Mouse (Mus musculus): ENCODE data around the gene Meaf6. TPM values are rescaled to one million over a fixed set of nuclear protein-coding genes. Genes with fewer than 3 reads are reported as not detected.

The Meaf6 gene
- polyA plus RNA-seq, 1 experiment from 2014 or later: 23.0 TPM

- 41% methylated on average over 3 of the region's 3 CpGs for WGBS
- H3K4me2 ChIP-seq (replicated peaks; ENCODE audit: low read depth): no peak overlapping the region
- peak overlapping the region; percentile 57; the same call in 1 of the 2 replicates for H3K27ac ChIP-seq (ENCODE audit: low read depth, low read length)
- no peaks in the 10 kb centered on the region for H3K9me3 ChIP-seq (ENCODE audit: control insufficient read depth)
- ATAC-seq: peak; percentile 78
- 0 out of 2 replicates have a peak, but pooled peaks cover 8% of the 10 kb centered on the region for H3K27me3 ChIP-seq (replicated peaks; ENCODE audit: control insufficient read depth, insufficient read depth, low read length)
- H3K9ac ChIP-seq (ENCODE audit: low read depth, low read length): no peak overlapping the region
- no peaks in the 10 kb centered on the region for H3K36me3 ChIP-seq (ENCODE audit: control insufficient read depth, insufficient read depth)
- TF ChIP-seq CTCF (IDR thresholded peaks at IDR 0.05; ENCODE audit: low read depth): 0 out of 2 replicates have a peak, but pooled peaks have one; percentile 7
- H3K4me1 ChIP-seq (replicated peaks; ENCODE audit: control insufficient read depth, insufficient read depth, low read length): no peaks in the 10 kb centered on the region
- no peak overlapping the region for H3K4me3 ChIP-seq (ENCODE audit: low read depth, low read length)
Observed at GRCm38 (mm10) chr4:125157322-125157721, 72.4 kb downstream of the Meaf6 start.

DNA sequence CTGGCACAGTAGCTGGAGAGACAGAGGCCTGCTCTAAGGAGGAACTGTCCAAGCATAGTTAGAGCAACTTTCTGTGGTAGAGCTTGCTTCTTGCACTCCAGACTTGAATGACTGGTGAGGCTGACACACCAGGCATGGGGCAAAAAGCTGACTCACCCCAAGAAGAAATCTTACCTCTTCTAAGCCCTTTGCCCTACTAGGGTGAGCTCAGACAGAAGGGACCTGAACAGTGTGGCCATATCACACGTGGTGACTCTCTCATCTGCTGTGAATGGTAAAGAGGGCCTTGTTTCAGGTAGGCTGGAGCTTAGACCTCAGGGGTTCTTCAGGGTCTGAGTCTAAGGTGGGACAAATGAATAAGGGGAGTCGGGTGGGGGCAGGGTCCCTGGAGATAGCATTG, 73.1 kb downstream of the Meaf6 start:
- H3K9ac ChIP-seq (ENCODE audit: low read depth, low read length): no peak overlapping the region
- WGBS: 66% methylated on average over 2 of the region's 2 CpGs

DNA sequence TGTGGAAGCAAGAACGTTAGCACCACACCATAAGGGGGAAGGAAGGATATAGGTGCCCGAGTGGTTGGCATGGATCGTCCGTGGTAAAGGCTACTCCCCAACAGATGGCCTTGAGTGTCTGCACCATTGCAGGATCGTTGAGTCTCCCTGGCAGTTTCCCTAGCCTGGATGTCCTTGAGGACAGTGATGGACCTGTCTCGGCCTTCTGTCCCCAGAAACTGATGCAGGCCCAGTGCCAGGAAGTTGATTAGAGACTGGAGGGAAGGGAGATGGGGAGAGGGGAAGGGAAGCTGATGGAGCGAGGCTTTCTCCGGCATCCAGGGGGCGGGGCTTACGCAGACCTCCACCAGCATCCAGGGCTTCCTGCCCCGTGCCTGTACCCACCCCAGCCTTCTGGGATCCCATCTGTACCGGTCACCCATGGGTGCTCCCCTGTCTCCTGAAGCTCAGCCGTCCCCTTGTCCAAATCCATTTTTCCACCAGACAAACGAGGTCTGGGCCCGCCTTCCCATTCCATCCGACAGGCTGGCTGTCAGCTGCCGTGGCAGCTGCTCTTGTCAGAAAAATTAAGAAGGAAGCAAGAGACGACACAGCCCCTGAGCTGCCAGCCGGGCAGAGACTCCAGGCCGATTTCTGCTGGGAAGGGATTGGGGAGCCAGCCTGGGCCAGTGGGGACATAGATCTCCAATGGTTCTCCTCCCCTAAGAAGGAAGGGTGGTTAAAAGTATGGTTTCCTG, 73.8 kb downstream of the Meaf6 start:
- H3K4me2 ChIP-seq (replicated peaks; ENCODE audit: low read depth): no peak overlapping the region
- no peaks in the 10 kb centered on the region for H3K4me1 ChIP-seq (replicated peaks; ENCODE audit: control insufficient read depth, insufficient read depth, low read length)
- H3K9me3 ChIP-seq (ENCODE audit: control insufficient read depth): no peaks in the 10 kb centered on the region
- H3K36me3 ChIP-seq (ENCODE audit: control insufficient read depth, insufficient read depth): no peaks in the 10 kb centered on the region
- no peak for TF ChIP-seq CTCF (IDR thresholded peaks at IDR 0.05; ENCODE audit: low read depth)
- H3K4me3 ChIP-seq (ENCODE audit: low read depth, low read length): no peak overlapping the region
- 0 out of 2 replicates have a peak, but pooled peaks cover 8% of the 10 kb centered on the region for H3K27me3 ChIP-seq (replicated peaks; ENCODE audit: control insufficient read depth, insufficient read depth, low read length)
- no peak overlapping the region for H3K27ac ChIP-seq (ENCODE audit: low read depth, low read length)
- no peak overlapping the region for H3K9ac ChIP-seq (ENCODE audit: low read depth, low read length)
- WGBS: 65% methylated on average over 20 of the region's 20 CpGs
- ATAC-seq: no peak

More for the DNA sequence above, 73.1 kb downstream of the Meaf6 start:
- Histone ChIP-seq H3K4me3 (ENCODE audit: low read depth, low read length) (no peak overlapping the region), H3K36me3 (ENCODE audit: control insufficient read depth, insufficient read depth) (no peaks in the 10 kb centered on the region), H3K27ac (ENCODE audit: low read depth, low read length) (peak overlapping the region; percentile 57; the same call in 1 of the 2 replicates), H3K4me1 (replicated peaks; ENCODE audit: control insufficient read depth, insufficient read depth, low read length) (no peaks in the 10 kb centered on the region), H3K4me2 (replicated peaks; ENCODE audit: low read depth) (no peak overlapping the region), H3K27me3 (replicated peaks; ENCODE audit: control insufficient read depth, insufficient read depth, low read length) (0 out of 2 replicates have a peak, but pooled peaks cover 8% of the 10 kb centered on the region), H3K9me3 (ENCODE audit: control insufficient read depth) (no peaks in the 10 kb centered on the region)
- peak; percentile 58 for ATAC-seq
- no peak for TF ChIP-seq CTCF (IDR thresholded peaks at IDR 0.05; ENCODE audit: low read depth)

- H3K4me1 ChIP-seq (replicated peaks; ENCODE audit: control insufficient read depth, insufficient read depth, low read length): no peaks in the 10 kb centered on the region
- H3K36me3 ChIP-seq (ENCODE audit: control insufficient read depth, insufficient read depth): no peaks in the 10 kb centered on the region
- H3K9me3 ChIP-seq (ENCODE audit: control insufficient read depth): no peaks in the 10 kb centered on the region
- 6% methylated on average over 19 of the region's 19 CpGs for WGBS
- no peak overlapping the region for H3K9ac ChIP-seq (ENCODE audit: low read depth, low read length)
- H3K4me2 ChIP-seq (replicated peaks; ENCODE audit: low read depth): peak overlapping the region; percentile 55
- no peak overlapping the region for H3K27ac ChIP-seq (ENCODE audit: low read depth, low read length)
- ATAC-seq: peak; percentile 55
- H3K27me3 ChIP-seq (replicated peaks; ENCODE audit: control insufficient read depth, insufficient read depth, low read length): 0 out of 2 replicates have a peak, but pooled peaks cover 8% of the 10 kb centered on the region
- peak; percentile 97 for TF ChIP-seq CTCF (IDR thresholded peaks at IDR 0.05; ENCODE audit: low read depth)
- no peak overlapping the region for H3K4me3 ChIP-seq (ENCODE audit: low read depth, low read length)
Observed at GRCm38 (mm10) chr4:125160320-125160950, 75.5 kb downstream of the Meaf6 start.

DNA sequence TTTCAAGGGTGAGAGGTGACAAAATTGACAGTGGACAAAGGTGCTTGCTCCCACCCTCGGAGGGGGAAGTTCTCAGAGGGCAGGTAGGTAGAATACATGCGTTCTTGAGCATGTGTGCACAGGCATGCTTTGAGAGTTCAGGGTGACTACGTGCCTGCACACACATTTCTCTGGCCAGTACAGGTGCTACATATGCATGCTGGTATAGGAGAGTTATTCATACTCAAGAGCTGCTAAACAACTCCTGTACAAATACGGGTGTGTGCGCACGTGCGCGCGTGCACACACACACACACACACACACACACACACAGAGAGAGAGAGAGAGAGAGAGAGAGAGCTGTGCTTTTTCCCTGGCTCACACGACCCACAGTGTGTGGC, 76.0 kb downstream of the Meaf6 start:
- no peak for ATAC-seq
- Histone ChIP-seq H3K9ac (ENCODE audit: low read depth, low read length) (no peak overlapping the region), H3K4me3 (ENCODE audit: low read depth, low read length) (no peak overlapping the region), H3K4me2 (replicated peaks; ENCODE audit: low read depth) (no peak overlapping the region), H3K4me1 (replicated peaks; ENCODE audit: control insufficient read depth, insufficient read depth, low read length) (no peaks in the 10 kb centered on the region), H3K27ac (ENCODE audit: low read depth, low read length) (no peak overlapping the region), H3K36me3 (ENCODE audit: control insufficient read depth, insufficient read depth) (no peaks in the 10 kb centered on the region), H3K9me3 (ENCODE audit: control insufficient read depth) (no peaks in the 10 kb centered on the region), H3K27me3 (replicated peaks; ENCODE audit: control insufficient read depth, insufficient read depth, low read length) (0 out of 2 replicates have a peak, but pooled peaks cover 8% of the 10 kb centered on the region)
- WGBS: 61% methylated on average over 10 of the region's 10 CpGs
- no peak for TF ChIP-seq CTCF (IDR thresholded peaks at IDR 0.05; ENCODE audit: low read depth)

DNA sequence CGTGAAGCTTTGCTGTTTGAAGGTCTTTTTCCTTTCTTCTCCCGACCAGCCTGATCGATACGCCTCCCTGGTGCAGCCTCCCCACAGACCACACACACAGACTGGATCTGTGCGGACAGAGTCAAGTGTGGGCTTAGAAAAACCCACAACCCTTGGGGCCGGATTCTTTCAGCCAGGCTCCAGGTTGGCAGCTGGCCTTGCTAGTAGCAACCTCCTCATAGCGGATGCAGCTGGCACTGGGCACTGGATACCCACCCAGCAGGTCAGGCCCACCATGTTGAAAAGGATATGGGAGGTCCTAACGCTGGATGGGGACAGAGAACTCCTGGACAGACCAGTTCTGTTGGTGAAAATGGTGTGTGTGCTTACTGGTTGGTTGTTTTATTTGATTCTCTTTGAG, 76.5 kb downstream of the Meaf6 start:
- 53% methylated on average over 8 of the region's 8 CpGs for WGBS
- H3K36me3 ChIP-seq (ENCODE audit: control insufficient read depth, insufficient read depth): no peaks in the 10 kb centered on the region
- 0 out of 2 replicates have a peak, but pooled peaks cover 8% of the 10 kb centered on the region for H3K27me3 ChIP-seq (replicated peaks; ENCODE audit: control insufficient read depth, insufficient read depth, low read length)
- H3K4me2 ChIP-seq (replicated peaks; ENCODE audit: low read depth): no peak overlapping the region
- ATAC-seq: no peak
- no peak overlapping the region for H3K4me3 ChIP-seq (ENCODE audit: low read depth, low read length)
- no peak overlapping the region for H3K27ac ChIP-seq (ENCODE audit: low read depth, low read length)
- H3K9ac ChIP-seq (ENCODE audit: low read depth, low read length): no peak overlapping the region
- no peaks in the 10 kb centered on the region for H3K4me1 ChIP-seq (replicated peaks; ENCODE audit: control insufficient read depth, insufficient read depth, low read length)
- no peak for TF ChIP-seq CTCF (IDR thresholded peaks at IDR 0.05; ENCODE audit: low read depth)
- no peaks in the 10 kb centered on the region for H3K9me3 ChIP-seq (ENCODE audit: control insufficient read depth)
